Mouse (Mus musculus) lung, adult 2 months (tissue): Measurements from ENCODE around the gene Hsf4. TPM values are rescaled to one million over a fixed set of nuclear protein-coding genes. Genes with fewer than 3 reads are reported as not detected.

Experiments used
- DNase-seq: peaks from one replicate; pipeline ENCODE4 v3.0.0; 2022
- H3K4me1 ChIP-seq: fragments of 200-500 bp; 2 replicates; pipeline ENCODE4 v1.6.1; 2011; ENCODE audit warnings: low read length; ENCODE audit not compliant: control insufficient read depth, insufficient read depth
- H3K4me3 ChIP-seq: fragments of 200-500 bp; replicated peaks from 2 replicates; pipeline ENCODE3; 2011; ENCODE audit warnings: low read depth, mild to moderate bottlenecking, control low read depth, low read length; ENCODE audit errors: extremely low read depth
- CTCF ChIP-seq: fragments of 200-500 bp; IDR thresholded peaks from 2 replicates; pipeline ENCODE4 v1.5.1; 2011; ENCODE audit warnings: mild to moderate bottlenecking, low read length, control low read depth; ENCODE audit not compliant: insufficient read depth
- POLR2A ChIP-seq: fragments of 200-500 bp; IDR thresholded peaks from 2 replicates; pipeline ENCODE4 v1.6.1; 2011; ENCODE audit warnings: low read depth, mild to moderate bottlenecking, control low read depth, low read length, borderline replicate concordance; ENCODE audit errors: extremely low read depth
- WGBS: fragments of 180-500 bp; shearing (Covaris S2); methylation state at CpG from one replicate; pipeline ENCODE4 v1.1.7; 2018; 5-methylcytosine and 5-hydroxymethylcytosine counted together
- polyA plus RNA-seq: library from polyadenylated mRNA; depleted of rRNA; stranded (reverse); fragments of >200 nt; gene quantifications from 2 replicates; pipeline ENCODE4 v1.2.3, GENCODE M21; 2012; rRNA removed

The Hsf4 gene
- polyA plus RNA-seq, 1 experiment = 20.3 TPM

- DNase-seq = no peak
- WGBS = 77% methylated on average over 8 of the region's 8 CpGs
- Histone ChIP-seq H3K4me1 (peaks cover 4% of the 10 kb centered on the region; the same call in 1 of the 2 replicates), H3K4me3 (no peak overlapping the region)
- TF ChIP-seq POLR2A = no peak
Measured at GRCm38 (mm10) chr8:105312891-105313481, 43.4 kb downstream of the Hsf4 start.

DNA sequence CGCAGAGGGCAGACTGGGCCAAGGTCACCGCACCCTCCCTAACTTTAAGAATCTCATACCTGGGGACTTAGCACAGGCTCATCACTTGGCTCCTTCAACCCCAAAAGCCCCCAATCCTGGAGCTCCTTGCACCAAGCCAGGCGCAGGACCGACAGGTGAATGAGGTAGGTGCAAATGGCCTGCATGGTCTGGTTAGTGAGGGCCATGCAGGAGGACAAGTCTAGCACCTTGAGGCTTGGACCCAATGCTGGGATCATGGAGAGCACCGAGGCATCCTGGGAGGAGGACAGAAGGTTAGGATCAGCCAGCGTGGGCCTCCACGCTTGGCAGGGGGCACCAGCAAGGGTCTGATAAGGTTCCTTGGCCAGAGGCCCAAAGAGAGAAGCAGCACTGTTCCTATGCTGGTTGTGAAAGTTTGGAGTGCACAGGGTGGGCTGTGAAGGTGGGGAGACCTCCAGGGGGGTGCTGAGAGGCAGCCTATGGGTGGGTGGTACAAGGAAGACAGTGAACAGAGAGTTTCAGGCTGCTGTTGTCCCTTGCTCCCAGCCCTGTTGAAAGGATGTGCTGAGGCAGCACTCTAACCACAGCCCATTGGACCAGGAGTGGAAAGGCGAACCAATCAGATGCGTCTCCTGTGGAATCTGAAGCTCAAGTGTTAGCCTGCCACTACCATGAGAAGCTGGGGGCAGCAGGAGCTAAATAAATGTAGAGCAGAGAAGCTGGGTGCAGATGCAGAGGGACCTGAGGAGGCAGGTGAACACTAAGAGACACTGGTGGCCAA, 44.2 kb downstream of the Hsf4 start:
- DNase-seq = no peak
- Histone ChIP-seq H3K4me3 (no peak overlapping the region), H3K4me1 (peaks cover 4% of the 10 kb centered on the region; the same call in 1 of the 2 replicates)
- no peak for TF ChIP-seq POLR2A
- TF ChIP-seq CTCF = no peak
- WGBS = 81% methylated on average over 9 of the region's 9 CpGs

GRCm38 (mm10) chr8:105315073-105315769, 45.6 kb downstream of the Hsf4 start:
- TF ChIP-seq POLR2A (no peak), CTCF (no peak)
- Histone ChIP-seq H3K4me1 (peaks cover 4% of the 10 kb centered on the region; the same call in 1 of the 2 replicates), H3K4me3 (no peak overlapping the region)
- 79% methylated on average over 18 of the region's 18 CpGs for WGBS
- DNase-seq = no peak

- Histone ChIP-seq H3K4me1 (peaks cover 4% of the 10 kb centered on the region; the same call in 1 of the 2 replicates), H3K4me3 (no peak overlapping the region)
- 54% methylated on average over 4 of the region's 4 CpGs for WGBS
- TF ChIP-seq CTCF (no peak), POLR2A (peak; percentile 26; the same call in 1 of the 2 replicates)
- peak; percentile 72 for DNase-seq
Measured at GRCm38 (mm10) chr8:105317941-105318340, 48.3 kb downstream of the Hsf4 start.

- WGBS = 77% methylated on average over 11 of the region's 11 CpGs
- peaks cover 4% of the 10 kb centered on the region; the same call in 1 of the 2 replicates for H3K4me1 ChIP-seq
- H3K4me3 ChIP-seq = no peak overlapping the region
- TF ChIP-seq CTCF (no peak), POLR2A (no peak)
- DNase-seq = peak; percentile 45
Measured at GRCm38 (mm10) chr8:105318662-105319190, 49.1 kb downstream of the Hsf4 start.

DNA sequence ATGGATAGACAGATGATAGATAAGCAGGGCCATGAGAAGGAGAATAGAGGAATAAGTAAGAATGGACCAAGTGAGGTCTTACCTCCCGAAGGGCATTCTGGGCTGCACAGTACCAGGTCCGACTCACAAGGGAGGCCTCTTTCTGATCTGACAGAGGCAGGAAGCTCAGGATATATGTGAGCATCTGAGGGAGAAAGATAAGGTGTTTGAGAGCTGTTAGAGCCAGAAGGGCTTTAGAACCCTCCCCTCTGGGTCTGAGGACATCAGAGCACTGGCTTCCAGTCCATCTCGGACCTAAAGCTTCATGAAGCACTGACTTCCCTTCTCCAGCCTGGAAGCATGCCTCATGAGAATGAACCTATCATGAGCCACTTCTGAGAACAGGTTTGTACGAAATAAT, 53.6 kb downstream of the Hsf4 start:
- H3K4me1 ChIP-seq = peaks cover 5% of the 10 kb centered on the region
- 73% methylated on average over 4 of the region's 4 CpGs for WGBS
- H3K4me3 ChIP-seq = no peak overlapping the region
- no peak for TF ChIP-seq CTCF
- DNase-seq = no peak

Other genes with a start within 250 kb of the Hsf4 start
- gene Ces3a, start 221.2 kb upstream of the Hsf4 start, polyA plus RNA-seq = 0.18 and 0.69 TPM in 2 replicates
- gene Ces3b, start 186.0 kb upstream of the Hsf4 start, polyA plus RNA-seq = 0.17 and 0.24 TPM in 2 replicates
- gene Ces4a, start 138.0 kb upstream of the Hsf4 start, polyA plus RNA-seq = not detected in 2 replicates
- 9.6 and 10.9 TPM in 2 replicates for gene Cbfb, start 99.1 kb upstream of the Hsf4 start, polyA plus RNA-seq
- 56.8 and 64.8 TPM in 2 replicates for gene D230025D16Rik, start 44.7 kb upstream of the Hsf4 start, polyA plus RNA-seq
- 35.5 and 39.2 TPM in 2 replicates for gene B3gnt9, start 14.6 kb upstream of the Hsf4 start, polyA plus RNA-seq
- gene Tradd, start 5.2 kb upstream of the Hsf4 start, polyA plus RNA-seq = 21.3 and 23.8 TPM in 2 replicates
- 15.5 and 16.8 TPM in 2 replicates for gene Fbxl8, start 5.2 kb upstream of the Hsf4 start, polyA plus RNA-seq
- gene Nol3, start 6.3 kb downstream of the Hsf4 start, polyA plus RNA-seq = 10.7 and 11.8 TPM in 2 replicates
- 4.2 and 6.0 TPM in 2 replicates for gene 4931428F04Rik, start 20.1 kb downstream of the Hsf4 start, polyA plus RNA-seq
- 49.2 and 57.5 TPM in 2 replicates for gene Exoc3l, start 26.3 kb downstream of the Hsf4 start, polyA plus RNA-seq
- 109 and 127 TPM in 2 replicates for gene E2f4, start 27.9 kb downstream of the Hsf4 start, polyA plus RNA-seq
- gene Elmo3, start 35.8 kb downstream of the Hsf4 start, polyA plus RNA-seq = 39.2 and 50.3 TPM in 2 replicates
- gene Lrrc29, start 56.5 kb downstream of the Hsf4 start, polyA plus RNA-seq = 7.6 and 13.2 TPM in 2 replicates
- 86.2 and 104 TPM in 2 replicates for gene Tmem208, start 56.6 kb downstream of the Hsf4 start, polyA plus RNA-seq
- 89.2 and 114 TPM in 2 replicates for gene Fhod1, start 78.2 kb downstream of the Hsf4 start, polyA plus RNA-seq
- gene Slc9a5, start 79.0 kb downstream of the Hsf4 start, polyA plus RNA-seq = 7.4 and 8.1 TPM in 2 replicates
- gene Plekhg4, start 103.5 kb downstream of the Hsf4 start, polyA plus RNA-seq = 0.25 and 0.36 TPM in 2 replicates
- 0.27 and 0.32 TPM in 2 replicates for gene Kctd19, start 143.7 kb downstream of the Hsf4 start, polyA plus RNA-seq
- gene Lrrc36, start 143.8 kb downstream of the Hsf4 start, polyA plus RNA-seq = 5.5 and 7.5 TPM in 2 replicates
- gene Tppp3, start 201.7 kb downstream of the Hsf4 start, polyA plus RNA-seq = 785 and 816 TPM in 2 replicates
- gene Zdhhc1, start 227.1 kb downstream of the Hsf4 start, polyA plus RNA-seq = 130 and 133 TPM in 2 replicates
- 2.1 and 4.8 TPM in 2 replicates for gene Hsd11b2, start 249.0 kb downstream of the Hsf4 start, polyA plus RNA-seq